Mouse (Mus musculus) MEL (cell line): Measurements from ENCODE around the gene Tnfsf13b. TPM values are rescaled to one million over a fixed set of nuclear protein-coding genes. Genes with fewer than 3 reads are reported as not detected.

Experiments used
- DNase-seq: peaks from one replicate; pipeline ENCODE4 v3.0.0; 2011; ENCODE audit warnings: low read depth, low spot score
- H3K27ac ChIP-seq: 2 replicates; pipeline ENCODE4 v1.5.1; 2012; ENCODE audit warnings: low read depth, mild to moderate bottlenecking, control low read depth, low read length, moderate library complexity; ENCODE audit not compliant: control insufficient read depth
- H3K27me3 ChIP-seq, 2 experiments: fragments of 150-350 bp in 1 of 2; sonication (generic) in 1 of 2; 2 replicates each; pipeline ENCODE4 v1.6.1; 2012; ENCODE audit warnings: low read length in 2 of 2, mild to moderate bottlenecking in 2 of 2, improper control_type of control experiment in 1 of 2, moderate library complexity in 1 of 2; ENCODE audit not compliant: insufficient read depth in 2 of 2, control insufficient read depth in 1 of 2
- H3K36me3 ChIP-seq, 2 experiments: 2 replicates each; pipeline ENCODE4 v1.6.1; 2012 to 2014; ENCODE audit warnings: low read length in 2 of 2, improper control_type of control experiment in 1 of 2, inconsistent platforms in 1 of 2, mild to moderate bottlenecking in 1 of 2; ENCODE audit not compliant: insufficient read depth in 2 of 2, control insufficient read depth in 1 of 2
- H3K4me1 ChIP-seq, 2 experiments: fragments of 150-350 bp in 1 of 2; sonication (generic) in 1 of 2; 2 replicates each; pipeline ENCODE4 v1.6.1; 2012; ENCODE audit warnings: low read length in 2 of 2, improper control_type of control experiment in 1 of 2, mild to moderate bottlenecking in 1 of 2; ENCODE audit not compliant: insufficient read depth in 2 of 2, control insufficient read depth in 1 of 2
- H3K4me3 ChIP-seq, 2 experiments: fragments of 150-350 bp in 1 of 2; sonication (generic) in 1 of 2; 2 replicates each; pipeline ENCODE4 v1.5.1; 2012; ENCODE audit warnings: low read depth in 2 of 2, low read length in 2 of 2, mild to moderate bottlenecking in 2 of 2, moderate library complexity in 2 of 2, control low read depth in 1 of 2, improper control_type of control experiment in 1 of 2; ENCODE audit not compliant: control insufficient read depth in 1 of 2, insufficient read depth in 1 of 2
- H3K79me2 ChIP-seq: 2 replicates; pipeline ENCODE4 v1.6.1; 2012; ENCODE audit warnings: mild to moderate bottlenecking, low read length, moderate library complexity; ENCODE audit not compliant: control insufficient read depth, poor library complexity, insufficient read depth
- H3K9ac ChIP-seq: 2 replicates; pipeline ENCODE4 v1.6.1; 2012; ENCODE audit warnings: low read depth, mild to moderate bottlenecking, control low read depth, low read length, moderate library complexity; ENCODE audit not compliant: control insufficient read depth, poor library complexity, severe bottlenecking
- H3K9me3 ChIP-seq: fragments of 150-350 bp; sonication (generic); replicated peaks from 2 replicates; pipeline ENCODE4 v1.6.1; 2012; ENCODE audit warnings: mild to moderate bottlenecking, low read length, improper control_type of control experiment, moderate library complexity; ENCODE audit not compliant: insufficient read depth
- BHLHE40 ChIP-seq: IDR thresholded peaks from 2 replicates; pipeline ENCODE4 v1.6.1; 2012; ENCODE audit warnings: low read depth, mild to moderate bottlenecking, inconsistent platforms, low read length, improper control_type of control experiment, borderline replicate concordance
- CHD1 ChIP-seq: IDR thresholded peaks from 2 replicates; pipeline ENCODE4 v1.6.1; 2012; ENCODE audit warnings: low read depth, mild to moderate bottlenecking, inconsistent platforms, low read length, improper control_type of control experiment
- CTCF ChIP-seq, 3 experiments: IDR thresholded peaks in 2 of 3; conservative IDR thresholded peaks in 1 of 3; 2 replicates each; pipeline ENCODE4 v1.5.1; 2011 to 2012; ENCODE audit warnings: low read length in 3 of 3, low read depth in 2 of 3, mild to moderate bottlenecking in 2 of 3, improper control_type of control experiment in 1 of 3, inconsistent platforms in 1 of 3, mixed read lengths in 1 of 3, moderate library complexity in 1 of 3; ENCODE audit not compliant: control insufficient read depth in 1 of 3, insufficient read depth in 1 of 3, poor library complexity in 1 of 3, severe bottlenecking in 1 of 3
- EP300 ChIP-seq, 2 experiments: IDR thresholded peaks; 2 replicates each; pipeline ENCODE4 v1.6.1; 2011; ENCODE audit warnings: improper control_type of control experiment in 2 of 2, low read length in 2 of 2, low read depth in 1 of 2, mild to moderate bottlenecking in 1 of 2
- ETS1 ChIP-seq: IDR thresholded peaks from 2 replicates; pipeline ENCODE4 v1.6.1; 2012; ENCODE audit warnings: low read depth, mild to moderate bottlenecking, inconsistent platforms, low read length, improper control_type of control experiment, moderate library complexity
- GATA1 ChIP-seq: IDR thresholded peaks from 2 replicates; pipeline ENCODE4 v1.6.1; 2011; ENCODE audit warnings: low read depth, low read length, improper control_type of control experiment
- HCFC1 ChIP-seq: IDR thresholded peaks from 2 replicates; pipeline ENCODE4 v1.6.1; 2012; ENCODE audit warnings: low read depth, mild to moderate bottlenecking, inconsistent platforms, low read length, improper control_type of control experiment, moderate library complexity
- JUND ChIP-seq: IDR thresholded peaks from 2 replicates; pipeline ENCODE4 v1.6.1; 2011; ENCODE audit warnings: low read depth, mild to moderate bottlenecking, improper control_type of control experiment, low read length
- MAZ ChIP-seq: IDR thresholded peaks from 2 replicates; pipeline ENCODE4 v1.6.1; 2012; ENCODE audit warnings: low read depth, mild to moderate bottlenecking, inconsistent platforms, low read length, improper control_type of control experiment
- MYB ChIP-seq: IDR thresholded peaks from 2 replicates; pipeline ENCODE4 v1.6.1; 2011; ENCODE audit warnings: mild to moderate bottlenecking, low read depth, low read length, improper control_type of control experiment
- MYC ChIP-seq: IDR thresholded peaks from 2 replicates; pipeline ENCODE4 v1.6.1; 2011; ENCODE audit warnings: low read depth, mild to moderate bottlenecking, low read length, improper control_type of control experiment, moderate library complexity
- POLR2A ChIP-seq, 2 experiments: IDR thresholded peaks; 2 replicates each; pipeline ENCODE4 v1.6.1; 2011 to 2012; ENCODE audit warnings: low read length in 2 of 2, mild to moderate bottlenecking in 2 of 2, control low read depth in 1 of 2, improper control_type of control experiment in 1 of 2, low read depth in 1 of 2, moderate library complexity in 1 of 2; ENCODE audit not compliant: control insufficient read depth in 1 of 2, insufficient read depth in 1 of 2, poor library complexity in 1 of 2
- POLR2AphosphoS2 ChIP-seq: IDR thresholded peaks from 2 replicates; pipeline ENCODE4 v1.6.1; 2011; ENCODE audit warnings: low read length, improper control_type of control experiment
- RAD21 ChIP-seq: IDR thresholded peaks from 2 replicates; pipeline ENCODE4 v1.6.1; 2011; ENCODE audit warnings: mild to moderate bottlenecking, low read depth, low read length, improper control_type of control experiment
- RCOR1 ChIP-seq: IDR thresholded peaks from 2 replicates; pipeline ENCODE4 v1.6.1; 2012; ENCODE audit warnings: low read depth, mild to moderate bottlenecking, inconsistent platforms, low read length, improper control_type of control experiment
- SIN3A ChIP-seq: IDR thresholded peaks from 2 replicates; pipeline ENCODE4 v1.6.1; 2012; ENCODE audit warnings: low read length, improper control_type of control experiment, inconsistent platforms
- TCF12 ChIP-seq: IDR thresholded peaks from 2 replicates; pipeline ENCODE4 v1.6.1; 2014; ENCODE audit warnings: low read depth, mild to moderate bottlenecking, inconsistent platforms, low read length, improper control_type of control experiment, moderate library complexity
- ZC3H11A ChIP-seq: IDR thresholded peaks from 2 replicates; pipeline ENCODE4 v1.6.1; 2012; ENCODE audit warnings: low read depth, mild to moderate bottlenecking, inconsistent platforms, low read length, improper control_type of control experiment
- ZKSCAN1 ChIP-seq: IDR thresholded peaks from 2 replicates; pipeline ENCODE4 v1.6.1; 2012; ENCODE audit warnings: low read depth, mild to moderate bottlenecking, inconsistent platforms, low read length, improper control_type of control experiment, moderate library complexity
- polyA plus RNA-seq, 2 experiments: library from polyadenylated mRNA; stranded (reverse) in 1 of 2; unstranded in 1 of 2; fragments of >175 nt in 1 of 2; fragments of >200 nt in 1 of 2; gene quantifications; 2 replicates each; pipeline versions ENCODE4 v1.2.1 to v1.2.4; 2012; ENCODE audit warnings: low replicate concordance in 2 of 2, low read depth in 1 of 2; ENCODE audit not compliant: insufficient read length in 2 of 2, insufficient read depth in 1 of 2, missing spikeins in 1 of 2
- total RNA-seq: library from RNA; depleted of rRNA; stranded (reverse); fragments of 300-350 nt; gene quantifications from 2 replicates; pipeline ENCODE4 v1.2.3, GENCODE M21; 2012

The Tnfsf13b gene
- total and polyA plus RNA-seq, 3 experiments: 0.14 TPM; not detected in 2

DNA sequence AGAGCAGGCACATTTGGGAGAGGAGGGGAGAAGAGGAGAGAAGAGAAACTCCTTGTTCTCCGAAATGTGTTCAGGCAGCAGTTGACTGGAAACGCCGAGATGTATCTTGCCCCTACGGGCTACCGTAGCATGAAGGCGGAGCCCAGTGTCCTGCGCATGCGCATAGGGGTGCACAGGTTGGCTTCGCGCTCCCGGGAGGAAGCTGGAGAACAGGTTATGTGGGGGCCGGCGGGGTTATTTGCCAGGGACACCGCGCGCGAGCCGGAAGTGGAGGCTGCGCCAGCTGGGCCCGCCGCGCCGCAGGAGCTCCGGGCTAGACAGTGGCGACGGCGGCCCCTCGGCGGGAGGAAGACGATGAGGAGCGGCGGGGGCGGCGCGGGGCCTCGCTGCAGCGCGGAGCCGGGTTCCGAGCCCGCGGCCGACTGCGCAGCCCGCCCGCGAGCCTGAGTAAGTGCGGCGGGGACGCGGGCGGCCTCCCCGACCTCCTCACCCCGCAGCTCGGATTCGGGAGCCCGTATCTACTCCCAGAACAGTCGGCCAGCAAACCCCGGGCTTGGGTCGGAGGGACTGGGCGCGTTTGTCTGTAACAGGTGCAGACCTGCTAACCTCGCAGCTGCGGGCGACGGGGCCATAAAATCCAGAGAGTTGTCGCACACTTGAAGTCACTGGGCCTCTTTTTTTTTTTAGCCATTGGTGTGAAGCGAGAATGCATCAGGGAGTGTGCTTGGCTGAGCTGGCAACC, 28.5 kb upstream of the Tnfsf13b start, which contains the start of the genes Lig4 and Abhd13 (continued):
- TF ChIP-seq ZC3H11A (no peak), MAZ (peak; percentile 88; the same call in 1 of the 2 replicates), JUND (no peak), RCOR1 (no peak), POLR2A (IDR thresholded peaks at IDR 0.05; ENCODE audit: control insufficient read depth in 1 of 2, insufficient read depth in 1 of 2, low read depth in 1 of 2, low read length in 2 of 2, poor library complexity in 1 of 2) (peak; percentile 72 to 77; a peak in 3 of 4 replicates), CHD1 (peak; percentile 28; the same call in 1 of the 2 replicates)

DNA sequence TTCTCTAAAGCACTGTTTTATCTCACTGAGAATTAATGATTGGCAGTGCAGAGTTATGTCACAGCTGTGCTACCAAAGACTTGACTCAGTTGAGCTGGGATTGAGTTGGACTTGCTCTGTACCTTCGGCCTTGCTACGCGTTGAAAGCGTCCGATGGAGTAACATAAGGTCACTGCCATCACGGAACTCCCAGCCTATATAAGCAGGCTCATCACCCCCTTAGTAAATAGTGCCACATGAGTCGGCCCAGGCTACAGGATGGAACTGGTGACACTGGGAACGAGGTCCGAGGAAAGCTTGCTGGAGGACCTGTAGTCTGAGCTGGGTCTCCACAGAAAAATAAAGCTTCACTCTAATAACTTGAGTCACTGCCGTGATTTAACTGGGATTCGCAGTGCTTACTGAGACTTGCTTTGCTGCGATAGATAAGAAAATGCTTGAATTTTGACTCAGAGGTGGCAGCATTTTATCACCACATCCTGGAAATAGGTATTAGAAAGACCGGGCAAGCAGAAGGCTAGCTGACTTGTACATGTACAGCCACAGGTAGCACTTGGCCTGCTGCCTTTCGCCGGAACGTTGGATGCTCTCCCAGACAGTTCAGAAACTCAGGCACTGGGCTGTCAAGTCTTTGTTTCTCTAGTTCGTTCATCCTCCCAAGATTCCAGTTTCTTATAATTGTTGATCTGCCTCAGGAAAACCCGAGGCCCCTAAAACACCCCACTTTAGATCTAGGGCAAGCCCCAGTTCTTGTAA, 27.6 kb upstream of the Tnfsf13b start:
- H3K27ac ChIP-seq: no peak overlapping the region
- peak overlapping the region; percentile 83 for H3K9ac ChIP-seq
- no peak for TF ChIP-seq MAZ
- TF ChIP-seq RCOR1: peak; percentile 95
- peaks cover 0 to 21% of the 10 kb centered on the region in 2 experiments; a peak in 3 of 4 replicates for H3K4me1 ChIP-seq
- H3K9me3 ChIP-seq: no peaks in the 10 kb centered on the region
- DNase-seq: peak; percentile 19
- peaks cover 0 to 35% of the 10 kb centered on the region in 2 experiments; a peak in 2 of 4 replicates for H3K36me3 ChIP-seq
- H3K79me2 ChIP-seq: peaks cover 51% of the 10 kb centered on the region
- no peaks in the 10 kb centered on the region for H3K27me3 ChIP-seq
- peak overlapping the region; percentile 76 to 87 for H3K4me3 ChIP-seq

DNA sequence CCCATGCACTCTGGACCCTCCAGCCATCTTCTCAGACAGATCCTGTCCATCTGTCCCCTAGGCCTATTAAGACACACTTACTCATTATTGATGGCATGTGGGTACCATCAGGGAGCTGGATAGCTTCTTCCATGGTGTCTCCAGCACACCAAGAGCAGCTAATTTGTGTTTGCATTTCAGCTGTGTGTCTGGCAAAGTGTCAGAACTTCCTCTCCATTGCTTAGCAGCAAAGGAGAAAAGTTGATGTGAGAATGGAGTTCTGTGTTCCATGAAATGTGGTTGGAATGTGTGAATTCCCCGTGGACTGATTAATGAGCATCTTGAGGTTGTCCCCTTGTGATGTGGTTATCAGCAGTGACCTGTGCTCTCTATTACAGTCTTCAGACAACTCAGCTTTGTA, 26.5 kb upstream of the Tnfsf13b start:
- Histone ChIP-seq H3K9me3 (no peaks in the 10 kb centered on the region), H3K4me1 (peaks cover 0 to 21% of the 10 kb centered on the region in 2 experiments; a peak in 3 of 4 replicates), H3K27ac (peak overlapping the region; percentile 79)

DNA sequence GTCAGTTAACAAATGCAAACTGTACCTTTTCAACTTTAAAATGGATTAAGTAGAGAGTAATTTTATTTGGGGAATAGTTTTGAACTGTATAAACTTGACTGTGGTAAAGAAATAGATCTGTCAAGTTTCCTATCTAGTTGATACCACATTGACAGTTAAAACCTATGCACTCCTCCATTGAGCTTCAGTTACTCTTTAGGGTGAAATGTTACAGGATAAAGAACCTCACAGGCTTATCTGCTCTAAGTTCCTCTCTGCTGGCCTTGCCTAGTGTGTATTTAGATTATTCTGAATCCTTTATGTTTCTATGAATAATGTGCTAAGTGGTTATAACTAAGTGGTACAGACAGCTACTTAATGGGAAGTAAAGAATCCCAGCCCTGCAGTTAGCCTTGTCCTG, 26.1 kb upstream of the Tnfsf13b start:
- Histone ChIP-seq H3K9me3 (no peaks in the 10 kb centered on the region), H3K4me3 (peak overlapping the region in 1 of 2 experiments; percentile 3; a peak in 2 of 4 replicates), H3K9ac (no peak overlapping the region), H3K27me3 (no peaks in the 10 kb centered on the region), H3K4me1 (peaks cover 0 to 20% of the 10 kb centered on the region in 2 experiments; a peak in 3 of 4 replicates), H3K79me2 (peaks cover 58% of the 10 kb centered on the region), H3K36me3 (peaks cover 0 to 32% of the 10 kb centered on the region in 2 experiments; a peak in 3 of 4 replicates), H3K27ac (peak overlapping the region; percentile 79)
- 0 out of 2 replicates have a peak, but pooled peaks have one; percentile 56 for TF ChIP-seq TCF12
- 0 out of 2 replicates have a peak, but pooled peaks have one; percentile 33 for TF ChIP-seq ETS1
- TF ChIP-seq MYB: peak; percentile 85
- 0 out of 2 replicates have a peak, but pooled peaks have one; percentile 27 for TF ChIP-seq RCOR1
- TF ChIP-seq SIN3A: peak; percentile 70; the same call in 1 of the 2 replicates
- TF ChIP-seq ZKSCAN1: no peak
- peak; percentile 81 to 89 for TF ChIP-seq EP300 (IDR thresholded peaks at IDR 0.05; ENCODE audit: low read depth in 1 of 2, low read length in 2 of 2)
- TF ChIP-seq CTCF (IDR thresholded peaks at IDR 0.05 in 2 of 3, conservative IDR thresholded peaks at IDR 0.05 in 1 of 3; ENCODE audit: control insufficient read depth in 1 of 3, insufficient read depth in 1 of 3, low read depth in 2 of 3, low read length in 3 of 3, poor library complexity in 1 of 3, severe bottlenecking in 1 of 3): no peak
- TF ChIP-seq GATA1: peak; percentile 73
- no peak for TF ChIP-seq RAD21
- 0 out of 2 replicates have a peak, but pooled peaks have one; percentile 41 for TF ChIP-seq MYC
- TF ChIP-seq HCFC1: no peak
- peak; percentile 65 for DNase-seq

More for the DNA sequence above, 26.5 kb upstream of the Tnfsf13b start:
- TF ChIP-seq BHLHE40 (no peak), POLR2AphosphoS2 (no peak)
- Histone ChIP-seq H3K79me2 (peaks cover 57% of the 10 kb centered on the region), H3K9ac (peak overlapping the region; percentile 34; the same call in 1 of the 2 replicates), H3K27me3 (no peaks in the 10 kb centered on the region), H3K4me3 (peak overlapping the region; percentile 3 to 10; a peak in 2 of 4 replicates), H3K36me3 (peaks cover 0 to 35% of the 10 kb centered on the region in 2 experiments; a peak in 2 of 4 replicates)
- DNase-seq: peak; percentile 51
